Mouse (Mus musculus) liver, adult 2 months (tissue): ENCODE data around the gene Ramac. TPM values are rescaled to one million over a fixed set of nuclear protein-coding genes. Genes with fewer than 3 reads are reported as not detected.
A peak's percentile ranks its signal among the peaks of the same experiment; 100 is the strongest.

Experiments used
- DNase-seq: peaks from one replicate; pipeline ENCODE4 v3.0.0-alpha.2; 2011; ENCODE audit warnings: low read depth, low spot score; ENCODE audit errors: extremely low read depth
- H3K27ac ChIP-seq: fragments of 200-500 bp; replicated peaks from 2 replicates; pipeline ENCODE4 v1.5.1; 2012; ENCODE audit warnings: low read depth, mild to moderate bottlenecking, control low read depth, inconsistent platforms, low read length; ENCODE audit not compliant: insufficient read depth
- H3K27me3 ChIP-seq: fragments of 200-500 bp; 2 replicates; pipeline ENCODE4 v1.6.1; 2012; ENCODE audit warnings: mild to moderate bottlenecking, moderate library complexity, low read length, inconsistent platforms; ENCODE audit not compliant: control insufficient read depth, insufficient read depth
- H3K36me3 ChIP-seq: fragments of 200-500 bp; 2 replicates; pipeline ENCODE4 v1.6.1; 2012; ENCODE audit warnings: low read length, inconsistent platforms; ENCODE audit not compliant: control insufficient read depth, insufficient read depth
- H3K4me1 ChIP-seq: fragments of 200-500 bp; 2 replicates; pipeline ENCODE4 v1.6.1; 2011; ENCODE audit warnings: low read length; ENCODE audit not compliant: control insufficient read depth, insufficient read depth
- H3K4me3 ChIP-seq: fragments of 200-500 bp; 2 replicates; pipeline ENCODE4 v1.5.1; 2011; ENCODE audit warnings: low read depth, mild to moderate bottlenecking, control low read depth, low read length, moderate library complexity; ENCODE audit not compliant: insufficient read depth
- H3K79me2 ChIP-seq: fragments of 200-500 bp; 2 replicates; pipeline ENCODE4 v1.6.1; 2012; ENCODE audit warnings: inconsistent platforms, mild to moderate bottlenecking, low read length, moderate library complexity; ENCODE audit not compliant: control insufficient read depth, insufficient read depth
- H3K9ac ChIP-seq: fragments of 200-500 bp; 2 replicates; pipeline ENCODE4 v1.6.1; 2012; ENCODE audit warnings: low read depth, mild to moderate bottlenecking, control low read depth, inconsistent platforms, low read length
- CTCF ChIP-seq: fragments of 200-500 bp; IDR thresholded peaks from 2 replicates; pipeline ENCODE4 v1.5.1; 2011; ENCODE audit warnings: low read depth, low read length, control low read depth
- POLR2A ChIP-seq: fragments of 200-500 bp; IDR thresholded peaks from 2 replicates; pipeline ENCODE4 v1.6.1; 2011; ENCODE audit warnings: low read length, control low read depth; ENCODE audit not compliant: insufficient read depth; ENCODE audit errors: extremely low read depth
- WGBS: fragments of 180-500 bp; shearing (Covaris S2); methylation state at CpG from one replicate; pipeline ENCODE4 v1.1.7; 2018; 5-methylcytosine and 5-hydroxymethylcytosine counted together
- polyA plus RNA-seq: library from polyadenylated mRNA; depleted of rRNA; stranded (reverse); fragments of >200 nt; gene quantifications from 2 replicates; pipeline ENCODE4 v1.2.3, GENCODE M21; 2012
- total RNA-seq: library from RNA; depleted of rRNA; stranded (reverse); fragments of >200 nt; gene quantifications from 2 replicates; pipeline ENCODE4 v1.2.3, GENCODE M21; 2014

Ramac gene
- total and polyA plus RNA-seq, 2 experiments: 9.1 to 50.9 TPM

GRCm38 (mm10) chr7:81763110-81763845, 553 bp downstream of the Ramac start:
- DNase-seq: peak; percentile 13
- no peaks in the 10 kb centered on the region for H3K27me3 ChIP-seq
- peaks cover 2% of the 10 kb centered on the region; the same call in 1 of the 2 replicates for H3K36me3 ChIP-seq
- H3K27ac ChIP-seq: peak overlapping the region; percentile 45
- peaks cover 3% of the 10 kb centered on the region for H3K4me1 ChIP-seq
- H3K79me2 ChIP-seq: peaks cover 9% of the 10 kb centered on the region
- WGBS: 2% methylated on average over 60 of the region's 60 CpGs
- peak overlapping the region; percentile 70 for H3K4me3 ChIP-seq
- H3K9ac ChIP-seq: peak overlapping the region; percentile 83
- TF ChIP-seq CTCF: peak; percentile 52
- no peak for TF ChIP-seq POLR2A

GRCm38 (mm10) chr7:81772786-81773539, 10.2 kb downstream of the Ramac start:
- Histone ChIP-seq H3K79me2 (peaks cover 7% of the 10 kb centered on the region; the same call in 1 of the 2 replicates), H3K4me3 (no peak overlapping the region), H3K27me3 (no peaks in the 10 kb centered on the region), H3K9ac (no peak overlapping the region), H3K4me1 (no peaks in the 10 kb centered on the region), H3K36me3 (no peaks in the 10 kb centered on the region), H3K27ac (no peak overlapping the region)
- WGBS: 79% methylated on average over 10 of the region's 10 CpGs
- DNase-seq: no peak
- TF ChIP-seq CTCF: no peak
- no peak for TF ChIP-seq POLR2A

GRCm38 (mm10) chr7:81775325-81775724, 12.6 kb downstream of the Ramac start:
- peaks cover 7% of the 10 kb centered on the region; the same call in 1 of the 2 replicates for H3K79me2 ChIP-seq
- DNase-seq: no peak
- WGBS: 86% methylated on average over 5 of the region's 5 CpGs
- no peak overlapping the region for H3K9ac ChIP-seq
- TF ChIP-seq POLR2A (no peak), CTCF (no peak)
- no peaks in the 10 kb centered on the region for H3K27me3 ChIP-seq
- no peak overlapping the region for H3K4me3 ChIP-seq
- peaks cover 5% of the 10 kb centered on the region for H3K36me3 ChIP-seq
- H3K4me1 ChIP-seq: no peaks in the 10 kb centered on the region
- no peak overlapping the region for H3K27ac ChIP-seq

GRCm38 (mm10) chr7:81777667-81778218, 15.0 kb downstream of the Ramac start:
- Histone ChIP-seq H3K9ac (no peak overlapping the region), H3K36me3 (peaks cover 12% of the 10 kb centered on the region), H3K79me2 (no peaks in the 10 kb centered on the region; the same call in 1 of the 2 replicates), H3K4me1 (no peaks in the 10 kb centered on the region), H3K27ac (no peak overlapping the region), H3K4me3 (no peak overlapping the region), H3K27me3 (no peaks in the 10 kb centered on the region)
- 69% methylated on average over 10 of the region's 10 CpGs for WGBS
- DNase-seq: no peak
- TF ChIP-seq POLR2A (no peak), CTCF (no peak)

- WGBS: 7% methylated on average over 5 of the region's 5 CpGs
- peaks cover 2% of the 10 kb centered on the region for H3K4me1 ChIP-seq
- H3K27me3 ChIP-seq: no peaks in the 10 kb centered on the region
- peaks cover 5% of the 10 kb centered on the region; the same call in 1 of the 2 replicates for H3K36me3 ChIP-seq
- DNase-seq: no peak
- H3K9ac ChIP-seq: peak overlapping the region; percentile 86
- peak overlapping the region; percentile 73 for H3K27ac ChIP-seq
- no peak for TF ChIP-seq CTCF
- TF ChIP-seq POLR2A: no peak
- H3K4me3 ChIP-seq: peak overlapping the region; percentile 94
- H3K79me2 ChIP-seq: no peaks in the 10 kb centered on the region
These were observed 25.8 kb downstream of the Ramac start for GRCm38 (mm10) chr7:81788536-81788935.
